Comparison of ENCODE assay signal across 8 mouse cellular contexts in the genomic region with DNA sequence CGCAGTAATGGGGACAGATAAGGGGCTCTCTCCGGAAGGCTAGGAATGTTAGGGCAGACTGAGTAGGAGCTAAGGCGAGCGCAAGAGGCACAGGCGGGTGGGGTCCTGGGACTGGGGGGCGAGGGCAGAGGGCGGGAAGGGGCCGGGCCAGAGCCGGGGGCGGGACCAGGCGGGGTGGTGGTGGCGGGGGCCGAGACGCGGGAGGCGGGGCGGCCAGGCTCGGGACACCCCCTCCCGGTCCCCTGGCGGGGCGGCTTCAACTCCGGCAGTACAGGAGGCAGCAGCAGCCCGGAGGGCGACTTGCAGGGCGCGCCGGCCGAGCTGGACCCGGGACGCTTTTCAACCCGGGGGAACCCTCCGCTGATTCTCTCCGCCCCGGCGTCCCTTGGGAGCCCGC. TPM values are rescaled to one million over a fixed set of nuclear protein-coding genes. Genes with fewer than 3 reads are reported as not detected.
DNase-seq lines count a peak whose midpoint lies in the region; ATAC-seq and TF ChIP-seq lines count a peak whose summit lies in the region.

A gene (plus strand): TSS at position 253 of the 397 bp plus-strand sequence.

- peak within 1 kb of the TSS; percentile 86 for H3K27ac ChIP-seq in hindbrain, embryonic 12.5 days

- H3K4me2 ChIP-seq in hindbrain, embryonic 12.5 days (replicated peaks), result peak within 1 kb of the TSS; percentile 96

- peaks cover 40% of the 10 kb centered on the region for H3K4me1 ChIP-seq in E14TG2a.4 (replicated peaks; ENCODE audit: low read depth, low read length)
- H3K4me1 ChIP-seq in hindbrain, embryonic 12.5 days, result peaks cover 32% of the 10 kb centered on the region

- H3K4me3 ChIP-seq in E14TG2a.4 (replicated peaks; ENCODE audit: low read length), result peak within 1 kb of the TSS; percentile 91
- H3K4me3 ChIP-seq in hindbrain, embryonic 12.5 days, result peak within 1 kb of the TSS; percentile 74

- peak; percentile 72 for ATAC-seq in hindbrain, embryonic 12.5 days (ENCODE audit: low FRiP score)

- WGBS in hindbrain, embryonic 12.5 days, result 1% methylated on average over 28 of the region's 36 CpGs

- peaks cover 6% of the 10 kb centered on the region for H3K9me3 ChIP-seq in E14TG2a.4 (ENCODE audit: low read length)
- H3K9me3 ChIP-seq in hindbrain, embryonic 12.5 days (replicated peaks), result no peaks in the 10 kb centered on the region

- H3K27me3 ChIP-seq in E14TG2a.4 (ENCODE audit: insufficient read depth, low read length), result peaks cover 58% of the 10 kb centered on the region
- no peaks in the 10 kb centered on the region for H3K27me3 ChIP-seq in hindbrain, embryonic 12.5 days

- no peak for TF ChIP-seq CTCF in E14TG2a.4 (conservative IDR thresholded peaks at IDR 0.05; ENCODE audit: low read length)

- H3K9ac ChIP-seq in hindbrain, embryonic 12.5 days, result peak within 1 kb of the TSS; percentile 83

- H3K36me3 ChIP-seq in E14TG2a.4 (ENCODE audit: insufficient read depth, low read length), result no peaks in the 10 kb centered on the region
- H3K36me3 ChIP-seq in hindbrain, embryonic 12.5 days, result no peaks in the 10 kb centered on the region

- DNase-seq in ZHBTc4 (ENCODE audit: low read depth, low spot score), result peak; percentile 66
- peak; percentile 49 for DNase-seq in gastrocnemius, adult 18-20 months (ENCODE audit: low spot score)
- DNase-seq in layer of hippocampus, postnatal 36 days, result peak; percentile 32 to 39
- peak; percentile 71 for DNase-seq in lung, postnatal 25 days (ENCODE audit: low spot score)
- peak; percentile 73 for DNase-seq in testis, postnatal 10 days (ENCODE audit: low spot score)
- DNase-seq in cerebellum, adult 8-10 months, result no peak

RNA-seq across cellular contexts. Expression of the gene that starts here (rescaled TPM):
- 1 to 10 TPM; 8.8 to 9.6 TPM for total RNA-seq in gastrocnemius, adult 18-20 months (2021)
- polyA plus RNA-seq in hindbrain, embryonic 12.5 days (2016; fragmentation: Nextera tagmentation; extraction: Ambion mirVana), result 5.8 and 6.4 TPM in 2 replicates
- total RNA-seq in layer of hippocampus, postnatal 36 days (2021), result 10 to 100 TPM; 29.6 to 36.7 TPM
